Mouse (Mus musculus) T-cell, adult 2 months (primary cell): ENCODE results near the gene Nectin4.

Experiments
- DNase-seq: peaks from one replicate; pipeline ENCODE4 v3.0.0; 2022; ENCODE audit warnings: low spot score

The Nectin4 gene

GRCm38 (mm10) chr1:171412001-171412441 is 42.1 kb downstream of the Nectin4 start:
- peak; percentile 66 for DNase-seq

GRCm38 (mm10) chr1:171412446-171412845 is 42.5 kb downstream of the Nectin4 start:
- DNase-seq = peak; percentile 35

GRCm38 (mm10) chr1:171413608-171414007 is 43.7 kb downstream of the Nectin4 start:
- no peak for DNase-seq

- DNase-seq = no peak
Observed at GRCm38 (mm10) chr1:171418660-171419059, 48.8 kb downstream of the Nectin4 start, which contains the start of gene Tstd1. TSS of gene Tstd1 (plus strand) at chr1:171418872.

GRCm38 (mm10) chr1:171419291-171419882 is 49.5 kb downstream of the Nectin4 start:
- no peak for DNase-seq

- no peak for DNase-seq
Observed at GRCm38 (mm10) chr1:171419905-171420304, 50.0 kb downstream of the Nectin4 start.

- DNase-seq = no peak
Observed at GRCm38 (mm10) chr1:171422504-171423095, 52.7 kb downstream of the Nectin4 start.

GRCm38 (mm10) chr1:171424638-171425037 is 54.7 kb downstream of the Nectin4 start:
- no peak for DNase-seq

GRCm38 (mm10) chr1:171425126-171425525 is 55.2 kb downstream of the Nectin4 start:
- DNase-seq = no peak

GRCm38 (mm10) chr1:171432158-171432557 is 62.3 kb downstream of the Nectin4 start:
- DNase-seq = no peak

GRCm38 (mm10) chr1:171435288-171435814 is 65.5 kb downstream of the Nectin4 start:
- no peak for DNase-seq

- DNase-seq = no peak
Observed at GRCm38 (mm10) chr1:171435974-171436373, 66.1 kb downstream of the Nectin4 start.

- DNase-seq = peak; percentile 68
Observed at GRCm38 (mm10) chr1:171437264-171438013, 67.5 kb downstream of the Nectin4 start, which contains the start of gene F11r. TSS of gene F11r (plus strand) at chr1:171437535.
